Mouse (Mus musculus): Measurements from ENCODE around the gene Tom1l2. TPM values are rescaled to one million over a fixed set of nuclear protein-coding genes. Genes with fewer than 3 reads are reported as not detected.
A peak's percentile ranks its signal among the peaks of the same experiment; 100 is the strongest.

Gene Tom1l2
- polyA plus RNA-seq, 1 experiment from 2014 or later, result 18.0 TPM

DNA sequence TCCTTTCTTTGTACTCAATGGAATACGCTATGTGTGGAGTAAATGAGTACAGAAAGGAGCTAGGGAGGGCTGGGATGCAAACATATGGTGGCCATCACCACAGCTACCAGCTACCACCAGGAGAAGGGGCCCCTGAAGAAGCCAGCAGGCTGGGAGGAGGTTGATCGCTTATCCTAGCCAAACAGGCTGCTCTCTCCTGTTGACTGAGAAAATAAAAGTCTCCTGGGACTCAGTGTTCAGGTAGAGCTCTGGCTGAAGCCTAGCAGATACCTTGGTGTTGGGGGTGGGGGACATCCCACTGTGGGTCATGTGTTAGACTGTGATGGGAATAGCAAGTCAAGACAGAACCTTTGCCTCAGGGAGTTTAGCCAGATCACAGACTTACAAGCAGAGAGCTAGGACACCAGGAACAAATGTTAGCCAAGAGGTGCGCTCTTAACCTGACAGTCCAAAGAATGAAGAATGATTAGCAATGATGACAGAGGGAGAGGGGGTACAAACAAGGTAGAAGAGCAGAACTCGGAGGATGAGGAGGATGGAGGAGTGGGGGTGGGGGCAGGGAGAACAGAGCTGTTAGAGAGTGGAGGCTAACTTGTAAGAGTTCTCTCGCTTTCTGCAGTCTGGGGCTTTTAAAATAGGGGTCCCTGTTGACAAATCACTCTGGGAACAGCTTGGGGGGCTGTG, 57.9 kb downstream of the Tom1l2 start:
- H3K4me1 ChIP-seq, result peaks cover 72% of the 10 kb centered on the region
- no peaks in the 10 kb centered on the region for H3K9me3 ChIP-seq
- no peaks in the 10 kb centered on the region for H3K27me3 ChIP-seq (ENCODE audit: poor library complexity, severe bottlenecking)
- peak; percentile 53 for DNase-seq (ENCODE audit: extremely low spot score, low spot score)
- H3K36me3 ChIP-seq (replicated peaks), result no peaks in the 10 kb centered on the region
- 42% methylated on average over 5 of the region's 5 CpGs for WGBS
- peak overlapping the region; percentile 90 for H3K27ac ChIP-seq
- H3K4me3 ChIP-seq, result peak overlapping the region; percentile 27

DNA sequence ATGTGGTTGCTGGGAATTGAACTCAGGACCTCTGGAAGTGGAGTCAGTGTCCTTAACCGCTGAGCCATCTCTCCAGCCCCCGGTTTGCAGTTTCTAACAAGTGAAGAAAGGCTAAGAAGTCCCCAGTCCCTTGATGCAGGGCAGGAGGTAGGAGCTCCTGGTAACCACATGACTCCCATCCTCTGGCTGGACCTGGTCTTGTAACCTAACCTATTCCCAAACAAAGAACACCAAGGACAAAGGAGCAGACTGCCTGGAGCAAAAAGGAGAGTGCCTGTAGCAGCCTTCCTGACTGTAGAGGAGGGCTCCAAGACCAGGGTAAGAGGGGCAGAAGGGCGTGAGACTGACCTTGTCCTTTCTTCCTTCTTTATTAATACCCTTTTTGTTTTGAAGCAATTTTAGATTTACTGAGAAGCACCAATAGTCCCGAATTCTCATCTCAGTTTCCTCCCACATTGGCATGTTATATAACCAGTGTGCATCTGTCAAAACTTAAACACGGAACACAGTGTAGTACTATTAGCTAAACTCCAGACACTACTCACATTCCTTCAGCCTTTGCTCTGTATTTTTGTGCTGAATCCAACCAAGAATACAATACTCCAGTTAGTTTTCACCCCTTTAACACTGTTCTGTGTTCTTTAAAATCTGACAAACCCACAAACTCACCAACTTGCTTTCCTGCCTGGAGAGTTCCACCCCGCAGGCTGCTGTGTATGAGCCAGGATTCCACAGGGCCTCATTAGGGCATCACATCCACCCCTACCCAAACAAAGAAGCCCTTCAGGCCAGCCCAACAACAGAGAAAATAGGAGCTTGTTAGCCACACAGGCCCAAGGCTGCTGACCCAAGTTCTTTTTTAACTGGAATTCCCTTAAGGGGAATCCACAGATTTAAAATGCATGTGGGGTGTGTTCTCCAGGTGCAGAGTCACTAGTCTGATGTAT, 58.7 kb downstream of the Tom1l2 start:
- no peaks in the 10 kb centered on the region for H3K36me3 ChIP-seq (replicated peaks)
- peak overlapping the region; percentile 90 for H3K27ac ChIP-seq
- peak overlapping the region; percentile 27 for H3K4me3 ChIP-seq
- DNase-seq (ENCODE audit: extremely low spot score, low spot score), result peak; percentile 63
- WGBS, result 40% methylated on average over 6 of the region's 6 CpGs
- H3K9me3 ChIP-seq, result no peaks in the 10 kb centered on the region
- H3K4me1 ChIP-seq, result peaks cover 74% of the 10 kb centered on the region
- no peaks in the 10 kb centered on the region for H3K27me3 ChIP-seq (ENCODE audit: poor library complexity, severe bottlenecking)

DNA sequence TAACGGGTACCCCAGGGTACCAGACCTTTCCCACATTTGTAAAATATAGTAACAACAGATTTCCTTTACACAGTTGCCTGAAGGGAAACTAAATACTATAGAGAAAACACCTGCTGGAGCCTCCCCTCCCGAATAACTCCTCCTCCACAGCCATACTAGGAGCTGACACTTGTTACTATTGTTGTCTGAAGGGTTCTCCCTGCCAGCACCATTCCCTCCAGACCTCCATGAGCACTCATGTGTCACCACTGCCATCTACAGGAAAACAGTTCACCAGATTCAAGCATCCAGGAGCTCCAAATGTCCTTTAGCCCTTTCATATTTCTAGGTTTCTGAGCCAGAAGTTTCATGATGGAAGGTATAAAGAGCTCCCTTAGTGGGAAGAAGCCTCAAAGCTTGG, 60.0 kb downstream of the Tom1l2 start:
- Histone ChIP-seq H3K4me3 (no peak overlapping the region), H3K27me3 (ENCODE audit: poor library complexity, severe bottlenecking) (no peaks in the 10 kb centered on the region), H3K9me3 (no peaks in the 10 kb centered on the region), H3K36me3 (replicated peaks) (no peaks in the 10 kb centered on the region), H3K4me1 (peaks cover 77% of the 10 kb centered on the region), H3K27ac (peak overlapping the region; percentile 90)
- WGBS, result 38% methylated on average over 2 of the region's 2 CpGs
- DNase-seq (ENCODE audit: extremely low spot score, low spot score), result peak; percentile 63

DNA sequence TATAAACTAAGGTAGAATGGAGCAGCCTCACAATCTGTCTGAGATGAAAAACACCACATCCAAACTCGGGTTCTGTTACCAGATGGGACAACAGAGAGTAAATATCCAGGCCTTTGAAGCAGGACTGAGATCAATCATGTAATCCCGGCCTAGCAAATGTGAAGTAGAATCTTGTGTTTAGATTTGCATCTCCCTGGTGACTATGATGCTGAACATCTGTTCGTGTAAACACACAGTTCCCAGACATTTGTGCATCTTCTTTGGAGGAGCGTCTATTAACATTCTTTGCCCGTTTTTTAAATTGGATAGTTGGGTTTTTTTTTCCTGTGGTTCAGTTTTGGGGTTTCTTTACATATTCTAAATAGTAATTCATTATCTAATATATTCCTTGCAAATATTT, 63.7 kb downstream of the Tom1l2 start:
- H3K4me3 ChIP-seq, result no peak overlapping the region
- H3K36me3 ChIP-seq (replicated peaks), result no peaks in the 10 kb centered on the region
- no peak overlapping the region for H3K27ac ChIP-seq
- WGBS, result 79% methylated on average over 5 of the region's 5 CpGs
- H3K4me1 ChIP-seq, result peaks cover 61% of the 10 kb centered on the region
- H3K27me3 ChIP-seq (ENCODE audit: poor library complexity, severe bottlenecking), result no peaks in the 10 kb centered on the region
- no peak for DNase-seq (ENCODE audit: extremely low spot score, low spot score)
- H3K9me3 ChIP-seq, result no peaks in the 10 kb centered on the region

- Histone ChIP-seq H3K27ac (no peak overlapping the region), H3K4me3 (no peak overlapping the region), H3K4me1 (peaks cover 36% of the 10 kb centered on the region), H3K36me3 (replicated peaks) (no peaks in the 10 kb centered on the region), H3K9me3 (no peaks in the 10 kb centered on the region), H3K27me3 (ENCODE audit: poor library complexity, severe bottlenecking) (no peaks in the 10 kb centered on the region)
- DNase-seq (ENCODE audit: extremely low spot score, low spot score), result no peak
- 80% methylated on average over 4 of the region's 4 CpGs for WGBS
These were observed 66.4 kb downstream of the Tom1l2 start for GRCm38 (mm10) chr11:60286311-60286710.

- WGBS, result 80% methylated on average over 11 of the region's 11 CpGs
- Histone ChIP-seq H3K36me3 (replicated peaks) (no peaks in the 10 kb centered on the region), H3K4me3 (no peak overlapping the region), H3K27ac (peak overlapping the region; percentile 31; the same call in 1 of the 2 replicates), H3K4me1 (peaks cover 12% of the 10 kb centered on the region), H3K9me3 (no peaks in the 10 kb centered on the region), H3K27me3 (ENCODE audit: poor library complexity, severe bottlenecking) (no peaks in the 10 kb centered on the region)
- no peak for DNase-seq (ENCODE audit: extremely low spot score, low spot score)
These were observed 72.0 kb downstream of the Tom1l2 start for GRCm38 (mm10) chr11:60280429-60281414.

GRCm38 (mm10) chr11:60279483-60279882, 73.2 kb downstream of the Tom1l2 start:
- 90% methylated on average over 5 of the region's 5 CpGs for WGBS
- H3K4me1 ChIP-seq, result peaks cover 16% of the 10 kb centered on the region

DNA sequence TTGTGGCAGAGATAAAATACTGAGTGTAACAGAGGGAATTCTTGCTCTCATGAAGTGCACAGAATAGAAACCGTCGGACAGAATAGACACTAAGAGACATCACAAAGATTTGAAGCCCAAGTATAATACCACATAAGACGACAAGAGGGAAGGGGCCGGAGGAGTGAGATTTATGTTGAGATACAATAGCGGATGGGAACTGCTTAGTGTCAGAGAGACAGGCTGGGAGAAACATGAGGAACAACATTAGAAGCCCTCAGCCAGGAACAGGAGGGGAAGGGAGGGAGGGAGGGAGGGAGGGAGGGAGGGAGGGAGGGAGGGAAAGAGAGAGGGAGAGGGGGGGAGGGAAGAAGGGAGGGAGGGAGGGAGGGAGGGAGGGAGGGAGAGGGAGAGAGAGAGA, 74.9 kb downstream of the Tom1l2 start:
- no peaks in the 10 kb centered on the region for H3K9me3 ChIP-seq
- 87% methylated on average over 5 of the region's 5 CpGs for WGBS
- no peak overlapping the region for H3K4me3 ChIP-seq
- peaks cover 21% of the 10 kb centered on the region for H3K4me1 ChIP-seq
- no peak overlapping the region for H3K27ac ChIP-seq
- H3K27me3 ChIP-seq (ENCODE audit: poor library complexity, severe bottlenecking), result no peaks in the 10 kb centered on the region
- H3K36me3 ChIP-seq (replicated peaks), result no peaks in the 10 kb centered on the region; the same call in 1 of the 2 replicates
- DNase-seq (ENCODE audit: extremely low spot score, low spot score), result no peak

More at GRCm38 (mm10) chr11:60279483-60279882, 73.2 kb downstream of the Tom1l2 start:
- no peak for DNase-seq (ENCODE audit: extremely low spot score, low spot score)
- Histone ChIP-seq H3K27ac (0 out of 2 replicates have a peak overlapping the region, but pooled peaks have one; percentile 36), H3K27me3 (ENCODE audit: poor library complexity, severe bottlenecking) (no peaks in the 10 kb centered on the region), H3K36me3 (replicated peaks) (no peaks in the 10 kb centered on the region; the same call in 1 of the 2 replicates), H3K4me3 (no peak overlapping the region), H3K9me3 (no peaks in the 10 kb centered on the region)

- Histone ChIP-seq H3K9me3 (no peaks in the 10 kb centered on the region), H3K4me3 (no peak overlapping the region), H3K27me3 (ENCODE audit: poor library complexity, severe bottlenecking) (no peaks in the 10 kb centered on the region), H3K36me3 (replicated peaks) (no peaks in the 10 kb centered on the region; the same call in 1 of the 2 replicates), H3K27ac (no peak overlapping the region), H3K4me1 (peaks cover 21% of the 10 kb centered on the region)
- DNase-seq (ENCODE audit: extremely low spot score, low spot score), result no peak
- 84% methylated on average over 8 of the region's 8 CpGs for whole genome bisulfite sequencing
These were observed 75.5 kb downstream of the Tom1l2 start for GRCm38 (mm10) chr11:60277164-60277740.

DNA sequence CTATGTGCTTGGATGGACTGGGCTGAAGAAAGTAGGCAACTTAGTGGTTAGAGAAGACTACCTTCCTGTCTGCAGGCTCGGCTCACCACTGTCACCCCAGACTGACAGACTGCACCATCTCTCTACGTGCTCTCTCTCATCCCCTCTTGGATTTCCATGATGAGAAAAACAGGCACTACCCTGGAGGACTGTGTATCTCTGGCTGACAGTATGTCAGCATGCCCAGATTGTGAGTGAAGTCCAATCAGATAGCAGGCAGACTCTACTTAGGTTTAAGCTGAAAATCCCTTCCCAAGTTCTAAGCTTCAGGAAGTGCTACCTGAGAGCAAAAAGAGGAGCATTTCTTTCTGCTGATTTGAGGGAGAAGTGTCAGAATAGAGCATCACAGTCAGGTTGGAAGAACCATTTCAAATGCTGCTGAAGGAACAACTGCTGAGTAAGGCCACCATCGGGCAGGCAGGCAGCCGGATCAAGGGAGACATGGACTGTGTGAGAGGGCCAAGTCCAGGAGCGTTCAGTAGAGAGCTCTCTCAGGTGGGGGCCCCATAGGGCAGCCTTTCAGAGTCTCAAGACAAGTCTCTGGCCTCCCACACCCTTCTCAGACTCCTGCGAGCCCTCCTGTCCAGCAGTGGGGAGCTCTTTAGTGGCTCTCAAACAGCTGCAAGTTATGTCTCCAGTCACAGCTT, 76.2 kb downstream of the Tom1l2 start:
- H3K27ac ChIP-seq, result no peak overlapping the region
- no peak overlapping the region for H3K4me3 ChIP-seq
- WGBS, result 84% methylated on average over 6 of the region's 6 CpGs
- DNase-seq (ENCODE audit: extremely low spot score, low spot score), result no peak
- H3K4me1 ChIP-seq, result peaks cover 21% of the 10 kb centered on the region
- H3K36me3 ChIP-seq (replicated peaks), result no peaks in the 10 kb centered on the region; the same call in 1 of the 2 replicates
- H3K27me3 ChIP-seq (ENCODE audit: poor library complexity, severe bottlenecking), result no peaks in the 10 kb centered on the region
- H3K9me3 ChIP-seq, result no peaks in the 10 kb centered on the region

DNA sequence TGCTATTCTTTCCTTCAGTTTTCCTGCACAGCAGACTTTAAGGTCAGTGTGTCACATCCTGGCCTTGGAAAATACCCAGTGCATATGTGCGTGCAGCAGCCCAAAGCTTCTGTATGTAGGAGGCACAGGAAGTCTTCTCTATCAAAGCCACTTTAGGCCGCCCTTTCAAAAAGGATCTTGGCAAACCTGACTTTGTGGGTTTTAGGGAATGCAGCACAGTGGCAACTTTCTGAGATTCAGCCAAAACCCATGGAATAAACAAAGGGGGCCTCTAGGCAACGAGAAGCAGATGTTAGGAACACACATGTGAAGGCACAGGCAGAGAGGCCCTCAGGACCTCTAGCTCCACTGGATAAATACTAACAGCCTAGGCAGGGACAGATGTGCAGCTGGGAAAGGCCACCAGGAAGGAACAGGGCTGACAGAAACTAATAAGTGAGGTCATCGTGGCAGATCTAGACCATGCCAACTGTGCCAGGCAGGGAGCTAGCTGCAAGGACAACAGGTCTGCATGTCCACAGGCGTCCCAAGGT, 79.4 kb downstream of the Tom1l2 start:
- Histone ChIP-seq H3K4me3 (no peak overlapping the region), H3K9me3 (no peaks in the 10 kb centered on the region), H3K27ac (peak overlapping the region; percentile 16), H3K36me3 (replicated peaks) (peaks cover 4% of the 10 kb centered on the region; the same call in 1 of the 2 replicates), H3K27me3 (ENCODE audit: poor library complexity, severe bottlenecking) (no peaks in the 10 kb centered on the region), H3K4me1 (peaks cover 16% of the 10 kb centered on the region)
- WGBS, result 63% methylated on average over 5 of the region's 5 CpGs
- DNase-seq (ENCODE audit: extremely low spot score, low spot score), result peak; percentile 19

All from forebrain, embryonic 10.5 days (tissue).